Mouse (Mus musculus) lung, postnatal 0 days (tissue): ENCODE measurements at regions not wholly inside any gene's neighbourhood (a gene's known extent, or its start where the extent isn't known, plus 50 kb on each side); places are given as distances from the start of the nearest gene placed in this dataset.

Experiments
- ATAC-seq: fragments of 200-750 bp; cut with Nextera tagmentation; 2 replicates; pipeline ENCODE4 v1.8.0; 2017; ENCODE audit warnings: moderate library complexity
- DNase-seq: peaks from one replicate; pipeline ENCODE4 v3.0.0-alpha.2; 2016; ENCODE audit warnings: low spot score
- H3K27ac ChIP-seq: fragments of 300-500 bp; sonication (generic); 2 replicates; pipeline ENCODE4 v1.5.1; 2014; ENCODE audit warnings: antibody characterized with exemption, mild to moderate bottlenecking, low read length, mixed read lengths
- H3K27me3 ChIP-seq: fragments of 300-500 bp; sonication (generic); replicated peaks from 2 replicates; pipeline ENCODE4 v1.6.1; 2014; ENCODE audit warnings: low read length, mixed read lengths; ENCODE audit not compliant: insufficient read depth
- H3K36me3 ChIP-seq: fragments of 300-500 bp; sonication (generic); 2 replicates; pipeline ENCODE4 v1.6.1; 2014; ENCODE audit warnings: low read length, mixed read lengths; ENCODE audit not compliant: insufficient read depth
- H3K4me1 ChIP-seq: fragments of 300-500 bp; sonication (generic); 2 replicates; pipeline ENCODE4 v1.6.1; 2014; ENCODE audit warnings: antibody characterized with exemption, low read depth, low read length, mixed read lengths; ENCODE audit not compliant: insufficient read depth
- H3K4me2 ChIP-seq: fragments of 300-500 bp; sonication (generic); replicated peaks from 2 replicates; pipeline ENCODE4 v1.6.1; 2014; ENCODE audit warnings: low read depth, mild to moderate bottlenecking, low read length, moderate library complexity, mixed read lengths
- H3K4me3 ChIP-seq: fragments of 300-500 bp; sonication (generic); 2 replicates; pipeline ENCODE4 v1.5.1; 2014; ENCODE audit warnings: low read depth, low read length
- H3K9ac ChIP-seq: fragments of 300-500 bp; sonication (generic); replicated peaks from 2 replicates; pipeline ENCODE4 v1.6.1; 2014; ENCODE audit warnings: low read depth, mild to moderate bottlenecking
- H3K9me3 ChIP-seq: fragments of 300-500 bp; sonication (generic); 2 replicates; pipeline ENCODE4 v1.6.1; 2016; ENCODE audit warnings: low read length, mixed read lengths
- CTCF ChIP-seq: IDR thresholded peaks from 2 replicates; pipeline ENCODE4 v1.5.1; 2016; ENCODE audit warnings: antibody characterized with exemption, mild to moderate bottlenecking
- EP300 ChIP-seq: IDR thresholded peaks from 2 replicates; pipeline ENCODE4 v1.6.1; 2016; ENCODE audit warnings: antibody characterized with exemption, mild to moderate bottlenecking, control low read depth
- WGBS: fragments of 180-500 bp; shearing (Covaris S2); extraction: QIAGEN DNeasy Blood & Tissue Kit; methylation state at CpG from one replicate; pipeline ENCODE4 v1.1.7; 2014; 5-methylcytosine and 5-hydroxymethylcytosine counted together

DNA sequence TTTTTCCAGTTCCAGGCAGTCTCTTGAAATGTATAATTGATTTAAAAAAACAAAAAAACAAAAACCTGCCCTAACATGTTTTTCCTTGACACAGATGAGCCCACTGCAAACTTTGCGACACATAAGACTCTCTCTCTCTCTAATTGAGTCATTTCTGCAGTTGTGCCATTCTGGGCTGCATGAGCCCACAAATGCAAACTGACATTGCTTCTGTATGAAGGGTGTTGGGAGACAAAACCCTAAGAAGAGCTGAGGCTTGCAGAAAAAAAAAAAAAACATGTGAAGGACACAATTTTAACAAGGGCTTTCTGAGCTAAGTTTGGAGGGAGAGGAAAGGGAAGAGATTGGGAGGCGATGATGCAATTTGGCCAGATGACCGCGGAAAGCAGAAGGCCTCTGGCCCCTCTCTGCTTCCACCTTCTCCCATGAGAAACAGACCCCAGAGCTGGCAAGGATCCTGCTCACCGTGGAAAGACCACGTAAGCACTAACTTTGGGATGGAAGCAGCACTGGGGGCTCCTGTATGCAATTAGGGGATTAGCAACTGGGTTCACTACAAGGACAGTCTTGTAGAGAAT lies 125.6 kb downstream of the Maf start:
- Histone ChIP-seq H3K9ac (no peak overlapping the region), H3K4me1 (no peaks in the 10 kb centered on the region), H3K36me3 (no peaks in the 10 kb centered on the region), H3K4me3 (no peak overlapping the region), H3K4me2 (no peak overlapping the region), H3K27me3 (no peaks in the 10 kb centered on the region), H3K27ac (no peak overlapping the region), H3K9me3 (no peaks in the 10 kb centered on the region)
- WGBS: 73% methylated on average over 6 of the region's 6 CpGs
- no peak for ATAC-seq
- no peak for DNase-seq
- TF ChIP-seq EP300: no peak
- no peak for TF ChIP-seq CTCF

DNA sequence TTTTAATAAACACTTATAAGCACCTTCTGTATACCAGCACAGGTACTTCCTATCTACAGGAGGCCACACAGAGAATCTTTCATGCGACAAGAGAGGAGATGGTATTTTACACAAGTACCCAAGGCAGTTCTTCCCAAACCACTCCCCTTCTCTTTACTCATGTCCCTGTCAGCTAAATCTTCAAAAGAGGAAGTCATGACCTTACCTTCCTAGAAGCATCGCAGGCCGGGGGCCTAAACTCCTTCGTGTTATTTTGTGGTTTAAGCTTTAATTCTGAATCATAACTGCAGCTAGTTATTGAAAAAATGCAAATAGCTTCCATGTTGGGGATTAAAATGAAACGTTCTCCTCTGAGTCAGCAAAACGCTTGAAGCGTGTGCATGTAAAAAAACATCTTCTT lies 139.2 kb downstream of the Maf start:
- ATAC-seq: no peak
- no peaks in the 10 kb centered on the region for H3K36me3 ChIP-seq
- H3K27ac ChIP-seq: no peak overlapping the region
- no peaks in the 10 kb centered on the region for H3K27me3 ChIP-seq
- H3K4me1 ChIP-seq: no peaks in the 10 kb centered on the region
- H3K9ac ChIP-seq: no peak overlapping the region
- 65% methylated on average over 7 of the region's 7 CpGs for WGBS
- no peak for DNase-seq
- H3K4me2 ChIP-seq: no peak overlapping the region
- no peaks in the 10 kb centered on the region for H3K9me3 ChIP-seq
- no peak overlapping the region for H3K4me3 ChIP-seq
- no peak for TF ChIP-seq CTCF
- TF ChIP-seq EP300: no peak

DNA sequence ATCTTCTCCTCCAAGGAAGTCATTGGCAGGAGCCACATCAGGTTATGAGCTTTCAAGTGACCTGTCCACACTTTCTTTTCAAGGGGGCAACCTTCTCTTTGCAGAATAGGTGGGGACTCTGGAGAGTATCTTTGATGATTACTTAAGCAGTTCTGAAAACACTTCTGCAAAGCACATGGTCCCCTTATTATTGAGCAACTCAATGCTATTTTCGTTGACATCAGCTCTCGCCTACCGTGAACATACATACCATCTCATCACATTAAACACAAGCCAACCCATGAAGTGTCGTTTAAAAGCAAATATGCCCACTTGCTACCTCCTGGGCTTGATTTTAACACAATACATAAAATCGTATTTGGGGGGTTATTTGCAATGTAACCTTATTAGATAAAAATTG lies 141.8 kb downstream of the Maf start:
- H3K27me3 ChIP-seq: no peaks in the 10 kb centered on the region

DNA sequence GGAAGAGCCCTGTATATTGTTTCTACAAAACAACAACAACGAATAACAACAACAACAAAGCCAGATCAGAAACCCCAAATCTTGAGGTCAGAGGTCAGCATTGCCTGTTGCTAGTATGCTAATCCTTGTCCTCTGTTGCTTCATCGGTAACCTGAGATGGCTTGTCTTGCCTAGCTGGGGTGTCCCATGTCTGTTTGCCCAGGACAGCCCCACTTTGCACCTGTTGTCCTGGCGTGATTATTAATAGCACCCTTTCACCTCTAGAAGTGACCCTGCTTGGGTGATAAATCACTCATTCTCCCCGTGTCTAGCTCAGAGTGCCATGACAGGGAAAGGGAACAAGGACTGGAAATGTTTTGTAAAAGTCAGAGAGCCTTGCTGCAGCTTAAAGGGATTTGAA lies 145.2 kb downstream of the Maf start:
- H3K4me3 ChIP-seq: no peak overlapping the region
- ATAC-seq: no peak
- no peak for DNase-seq
- no peak for TF ChIP-seq EP300
- no peak for TF ChIP-seq CTCF
- no peaks in the 10 kb centered on the region for H3K36me3 ChIP-seq
- no peak overlapping the region for H3K27ac ChIP-seq
- H3K9me3 ChIP-seq: no peaks in the 10 kb centered on the region
- H3K4me2 ChIP-seq: no peak overlapping the region
- H3K4me1 ChIP-seq: no peaks in the 10 kb centered on the region
- H3K9ac ChIP-seq: no peak overlapping the region
- no peaks in the 10 kb centered on the region for H3K27me3 ChIP-seq
- WGBS: 20% methylated on average over 4 of the region's 4 CpGs

More for the DNA sequence above, 141.8 kb downstream of the Maf start:
- Histone ChIP-seq H3K9me3 (no peaks in the 10 kb centered on the region), H3K27ac (no peak overlapping the region), H3K4me1 (no peaks in the 10 kb centered on the region), H3K36me3 (no peaks in the 10 kb centered on the region), H3K4me2 (no peak overlapping the region), H3K9ac (no peak overlapping the region), H3K4me3 (no peak overlapping the region)
- WGBS: 51% methylated on average over 5 of the region's 5 CpGs
- TF ChIP-seq CTCF (no peak), EP300 (no peak)
- ATAC-seq (no peak), DNase-seq (no peak)

DNA sequence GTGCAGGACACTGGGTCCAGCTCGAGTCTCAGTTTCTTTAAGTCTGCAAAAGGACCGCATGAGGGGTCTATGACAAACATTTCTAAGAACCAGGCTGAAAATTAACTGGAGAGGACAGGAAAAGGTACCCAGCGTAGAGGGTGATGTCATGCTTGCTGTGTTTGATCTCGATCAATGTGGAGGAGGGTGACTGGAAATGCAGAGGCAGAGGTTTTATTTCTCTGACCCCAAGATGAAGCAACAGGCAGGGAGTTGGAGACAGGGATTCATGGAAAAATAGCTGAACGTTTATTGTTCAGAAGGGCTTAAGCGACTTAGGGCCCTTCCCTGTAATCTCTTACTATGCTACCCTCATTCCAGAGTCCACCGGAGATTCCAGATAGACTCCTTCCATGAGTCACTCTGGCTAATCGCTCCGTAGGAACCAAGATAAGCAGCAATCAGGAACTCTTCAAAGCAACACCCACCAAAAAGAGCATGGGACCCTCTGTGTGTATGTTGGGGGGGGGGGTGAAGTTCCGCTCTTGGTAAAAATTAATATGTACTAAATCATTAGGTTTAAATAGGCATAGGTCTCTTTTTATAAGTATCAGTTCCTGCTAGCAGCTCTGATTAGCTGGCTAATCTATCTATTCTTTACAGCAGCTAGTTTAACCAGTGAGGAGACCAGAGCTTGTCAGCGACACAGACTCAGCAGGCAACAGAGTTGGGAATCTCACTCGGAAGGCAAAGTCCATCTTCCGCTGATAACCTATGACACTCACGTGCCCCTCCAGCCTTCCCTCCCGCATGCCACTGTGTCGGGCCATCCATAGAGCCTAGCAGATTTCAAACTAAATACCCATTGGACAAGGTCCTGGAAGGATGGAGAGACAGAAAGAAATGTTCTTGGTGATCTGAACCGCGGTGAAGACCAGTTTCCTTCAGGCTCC lies 146.3 kb downstream of the Maf start:
- Histone ChIP-seq H3K4me2 (no peak overlapping the region), H3K4me1 (no peaks in the 10 kb centered on the region), H3K9ac (no peak overlapping the region), H3K36me3 (no peaks in the 10 kb centered on the region), H3K4me3 (no peak overlapping the region), H3K27ac (no peak overlapping the region), H3K27me3 (no peaks in the 10 kb centered on the region), H3K9me3 (no peaks in the 10 kb centered on the region)
- DNase-seq (no peak), ATAC-seq (no peak)
- 32% methylated on average over 18 of the region's 18 CpGs for WGBS
- TF ChIP-seq EP300 (no peak), CTCF (no peak)

DNA sequence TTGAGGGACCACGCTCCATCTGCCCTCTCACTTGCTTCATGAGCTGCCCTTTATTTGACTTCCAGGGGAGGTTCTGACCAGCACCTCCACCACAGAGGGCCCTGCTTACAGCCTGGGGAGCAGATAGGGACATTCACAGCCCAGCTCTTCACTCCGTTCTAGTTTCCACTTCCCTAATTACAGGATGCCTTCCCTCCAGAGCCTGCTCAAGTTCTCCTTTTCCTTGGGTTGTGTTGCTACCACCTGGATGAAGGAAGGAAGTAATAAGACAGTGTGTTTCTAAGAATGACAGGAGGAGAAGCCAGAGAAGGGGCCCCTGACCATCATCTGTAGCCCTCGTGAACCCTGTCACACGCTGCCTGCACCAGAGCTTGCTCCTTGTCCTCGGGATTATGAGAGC lies 152.1 kb downstream of the Maf start:
- no peak for ATAC-seq

More for the DNA sequence above, 152.1 kb downstream of the Maf start:
- no peaks in the 10 kb centered on the region for H3K27me3 ChIP-seq
- no peaks in the 10 kb centered on the region for H3K36me3 ChIP-seq
- no peak overlapping the region for H3K9ac ChIP-seq
- no peaks in the 10 kb centered on the region for H3K4me1 ChIP-seq
- H3K4me2 ChIP-seq: no peak overlapping the region
- no peak for TF ChIP-seq EP300
- no peak for TF ChIP-seq CTCF
- H3K27ac ChIP-seq: no peak overlapping the region
- 76% methylated on average over 5 of the region's 5 CpGs for WGBS
- DNase-seq: peak; percentile 19
- H3K4me3 ChIP-seq: no peak overlapping the region
- H3K9me3 ChIP-seq: no peaks in the 10 kb centered on the region
